Mouse (Mus musculus) brown adipose tissue, adult 24 weeks (tissue): Measurements from ENCODE around the gene Ltbp2. TPM values are rescaled to one million over a fixed set of nuclear protein-coding genes. Genes with fewer than 3 reads are reported as not detected.

Experiments used
- H3K27ac ChIP-seq: fragments of 200-500 bp; replicated peaks from 2 replicates; pipeline ENCODE4 v1.5.1; 2012; ENCODE audit warnings: low read depth, mild to moderate bottlenecking, low read length
- H3K4me1 ChIP-seq: fragments of 200-500 bp; 2 replicates; pipeline ENCODE4 v1.6.1; 2012; ENCODE audit warnings: low read length, mixed read lengths; ENCODE audit not compliant: control insufficient read depth, insufficient read depth, insufficient read length
- H3K4me3 ChIP-seq: fragments of 200-500 bp; 2 replicates; pipeline ENCODE4 v1.5.1; 2012; ENCODE audit warnings: low read depth, mild to moderate bottlenecking, low read length, moderate library complexity; ENCODE audit not compliant: insufficient read depth
- polyA plus RNA-seq: library from polyadenylated mRNA; stranded (reverse); fragments of >200 nt; gene quantifications from 2 replicates; pipeline ENCODE4 v1.2.4, GENCODE M21; 2012; ENCODE audit not compliant: missing spikeins, insufficient read depth, insufficient read length

Ltbp2 gene
- 32.5 and 41.2 TPM in 2 replicates for polyA plus RNA-seq

GRCm38 (mm10) chr12:84876481-84877121, at the start of gene Ltbp2:
Gene Ltbp2, minus strand, starts transcription at chr12:84876532.
- H3K27ac ChIP-seq = no peak within 1 kb of the TSS
- no peaks in the 10 kb centered on the region for H3K4me1 ChIP-seq
- H3K4me3 ChIP-seq = peak within 1 kb of the TSS; percentile 27

GRCm38 (mm10) chr12:84924324-84924723, 48.0 kb upstream of the Ltbp2 start:
- no peak overlapping the region for H3K4me3 ChIP-seq
- H3K27ac ChIP-seq = no peak overlapping the region
- no peaks in the 10 kb centered on the region for H3K4me1 ChIP-seq

- Histone ChIP-seq H3K4me3 (no peak overlapping the region), H3K4me1 (no peaks in the 10 kb centered on the region), H3K27ac (no peak overlapping the region)
Observed at GRCm38 (mm10) chr12:84921881-84922419, 45.6 kb upstream of the Ltbp2 start.

GRCm38 (mm10) chr12:84918809-84919208, 42.5 kb upstream of the Ltbp2 start:
- H3K27ac ChIP-seq = no peak overlapping the region

GRCm38 (mm10) chr12:84917799-84918198, 41.5 kb upstream of the Ltbp2 start:
- no peak overlapping the region for H3K27ac ChIP-seq
- no peak overlapping the region for H3K4me3 ChIP-seq
- H3K4me1 ChIP-seq = no peaks in the 10 kb centered on the region

More at GRCm38 (mm10) chr12:84918809-84919208, 42.5 kb upstream of the Ltbp2 start:
- H3K4me3 ChIP-seq = no peak overlapping the region
- no peaks in the 10 kb centered on the region for H3K4me1 ChIP-seq

GRCm38 (mm10) chr12:84914959-84915358, 38.6 kb upstream of the Ltbp2 start:
- H3K4me1 ChIP-seq = no peaks in the 10 kb centered on the region
- no peak overlapping the region for H3K27ac ChIP-seq
- no peak overlapping the region for H3K4me3 ChIP-seq

GRCm38 (mm10) chr12:84912652-84913104, 36.3 kb upstream of the Ltbp2 start:
- no peak overlapping the region for H3K27ac ChIP-seq
- 0 out of 2 replicates have a peak, but pooled peaks cover under 1% of the 10 kb centered on the region for H3K4me1 ChIP-seq
- H3K4me3 ChIP-seq = no peak overlapping the region

GRCm38 (mm10) chr12:84911640-84912039, 35.3 kb upstream of the Ltbp2 start:
- 0 out of 2 replicates have a peak, but pooled peaks cover 2% of the 10 kb centered on the region for H3K4me1 ChIP-seq
- no peak overlapping the region for H3K4me3 ChIP-seq
- no peak overlapping the region for H3K27ac ChIP-seq

- H3K4me1 ChIP-seq = 0 out of 2 replicates have a peak, but pooled peaks cover 2% of the 10 kb centered on the region
- no peak overlapping the region for H3K4me3 ChIP-seq
Observed at GRCm38 (mm10) chr12:84910066-84910465, 33.7 kb upstream of the Ltbp2 start.

GRCm38 (mm10) chr12:84907627-84908480, 31.5 kb upstream of the Ltbp2 start:
- H3K27ac ChIP-seq = no peak overlapping the region
- no peak overlapping the region for H3K4me3 ChIP-seq
- H3K4me1 ChIP-seq = 0 out of 2 replicates have a peak, but pooled peaks cover 2% of the 10 kb centered on the region

More at GRCm38 (mm10) chr12:84910066-84910465, 33.7 kb upstream of the Ltbp2 start:
- no peak overlapping the region for H3K27ac ChIP-seq

GRCm38 (mm10) chr12:84907024-84907626, 30.8 kb upstream of the Ltbp2 start:
- Histone ChIP-seq H3K27ac (no peak overlapping the region), H3K4me1 (0 out of 2 replicates have a peak, but pooled peaks cover 2% of the 10 kb centered on the region), H3K4me3 (no peak overlapping the region)

- Histone ChIP-seq H3K4me3 (no peak overlapping the region), H3K4me1 (0 out of 2 replicates have a peak, but pooled peaks cover 2% of the 10 kb centered on the region), H3K27ac (no peak overlapping the region)
Observed at GRCm38 (mm10) chr12:84904399-84904798, 28.1 kb upstream of the Ltbp2 start.

GRCm38 (mm10) chr12:84900317-84900716, 24.0 kb upstream of the Ltbp2 start:
- Histone ChIP-seq H3K4me3 (no peak overlapping the region), H3K4me1 (no peaks in the 10 kb centered on the region), H3K27ac (no peak overlapping the region)

GRCm38 (mm10) chr12:84897322-84897721, 21.0 kb upstream of the Ltbp2 start:
- no peaks in the 10 kb centered on the region for H3K4me1 ChIP-seq
- H3K27ac ChIP-seq = no peak overlapping the region
- no peak overlapping the region for H3K4me3 ChIP-seq

- Histone ChIP-seq H3K4me3 (no peak overlapping the region), H3K27ac (no peak overlapping the region), H3K4me1 (no peaks in the 10 kb centered on the region)
Observed at GRCm38 (mm10) chr12:84896235-84896634, 19.9 kb upstream of the Ltbp2 start.
